Mouse (Mus musculus) embryonic stem cell, embryonic (primary cell): ENCODE results near the gene Fbxl20.
"Not testable (repeated sequence)": the region's sequence is repeated elsewhere in the genome, so short reads cannot be mapped to it uniquely, and the experiment has no call there.

Source experiments
- CTCF ChIA-PET, 4 experiments: fragments of 300-600 bp in 2 of 4; fragments of 350-600 bp in 2 of 4; sonication (Branson Sonifier 250); formaldehyde crosslinking; loops; one replicate each; lab custom pipeline; 2022; ENCODE audit warnings: inconsistent platforms in 2 of 4; lab: Charles Lee
- POLR2A ChIA-PET, 4 experiments: fragments of 300-600 bp in 2 of 4; fragments of 350-600 bp in 2 of 4; sonication (Branson Sonifier 250); formaldehyde crosslinking; loops; one replicate each; lab custom pipeline; 2022; ENCODE audit warnings: antibody characterized with exemption in 4 of 4, inconsistent platforms in 1 of 4; lab: Charles Lee

The Fbxl20 gene

GRCm38 (mm10) chr11:98149786-98150624, at the start of gene Fbxl20:
Gene Fbxl20, minus strand, starts transcription at chr11:98150403.
- ChIA-PET CTCF (interaction anchor here (0.6 to 1.0 kb wide), 6 partner anchors 13 to 244 kb away, joined by 3 to 14 read pairs (median 6); no protein-coding TSS in a partner anchor), POLR2A (interaction anchor here in 3 of 4 experiments (0.6 to 4.0 kb wide), 75 partner anchors 8 to 681 kb away, joined by 3 to 24 read pairs (median 4); partner anchors contain the start of genes Rpl19 (in 3 of the 3), Cdk12 (in 2 of the 3), Fbxo47 (in 2 of the 3) and Rpl23 (in 2 of the 3))

- ChIA-PET POLR2A (interaction anchor here in 3 of 4 experiments (0.6 to 6.3 kb wide), 13 partner anchors 9 to 135 kb away, joined by 3 to 85 read pairs (median 5); partner anchors contain the start of genes Cdk12 (in 3 of the 3) and Fbxl20 (in 2 of the 3)), CTCF (interaction anchor here in 1 of 4 experiments (0.5 kb wide), 1 partner anchor 158 kb away, joined by 5 read pairs; no protein-coding TSS in a partner anchor)
Observed at GRCm38 (mm10) chr11:98192901-98193805, 43.0 kb upstream of the Fbxl20 start, which contains the start of gene Med1. Gene Med1, minus strand, starts transcription at chr11:98193293.

GRCm38 (mm10) chr11:98190820-98191219, 40.6 kb upstream of the Fbxl20 start:
- ChIA-PET POLR2A (interaction anchor here in 2 of 4 experiments (1.3 to 6.3 kb wide), 6 partner anchors 8 to 41 kb away, joined by 3 to 85 read pairs (median 11); partner anchors contain the start of genes Cdk12 (in 2 of the 2) and Fbxl20 (in 1 of the 2)), CTCF (interaction anchor here in 1 of 4 experiments (0.6 kb wide), 1 partner anchor 195 kb away, joined by 3 read pairs; no protein-coding TSS in a partner anchor)

GRCm38 (mm10) chr11:98187640-98188395, 37.6 kb upstream of the Fbxl20 start:
- CTCF ChIA-PET: interaction anchor here in 2 of 4 experiments (0.6 to 0.7 kb wide), 2 partner anchors 170 to 396 kb away, joined by 3 to 7 read pairs; partner anchors contain the start of gene Stard3 (in 1 of the 2)
- POLR2A ChIA-PET: interaction anchor here in 2 of 4 experiments (1.7 to 6.3 kb wide), 2 partner anchors 9 to 15 kb away, joined by 5 to 85 read pairs; partner anchors contain the start of gene Cdk12 (in 1 of the 2)

- POLR2A ChIA-PET: interaction anchor here in 2 of 4 experiments (1.1 to 6.7 kb wide), 8 partner anchors 9 to 38 kb away, joined by 3 to 31 read pairs (median 8); partner anchors contain the start of genes Fbxl20 (in 2 of the 2), Cdk12 (in 1 of the 2) and Med1 (in 1 of the 2)
- CTCF ChIA-PET: not testable (repeated sequence)
Observed at GRCm38 (mm10) chr11:98182149-98182548, 31.9 kb upstream of the Fbxl20 start.

GRCm38 (mm10) chr11:98168400-98168799, 18.2 kb upstream of the Fbxl20 start:
- POLR2A ChIA-PET: interaction anchor here in 1 of 4 experiments (0.6 to 2.5 kb wide), 8 partner anchors 10 to 56 kb away, joined by 3 to 9 read pairs (median 4); partner anchors contain the start of genes Cdk12 and Fbxl20
- CTCF ChIA-PET: no interaction called here

- ChIA-PET POLR2A (interaction anchor here in 1 of 4 experiments (0.6 kb wide), 1 partner anchor 26 kb away, joined by 3 read pairs; no protein-coding TSS in a partner anchor), CTCF (no interaction called here)
Observed at GRCm38 (mm10) chr11:98155094-98155493, 4.9 kb upstream of the Fbxl20 start.

- ChIA-PET CTCF (interaction anchor here (0.6 to 1.0 kb wide), 5 partner anchors 12 to 148 kb away, joined by 3 to 14 read pairs (median 7); no protein-coding TSS in a partner anchor), POLR2A (interaction anchor here (0.6 to 4.0 kb wide), 61 partner anchors 8 to 571 kb away, joined by 3 to 24 read pairs (median 4); partner anchors contain the start of genes Cdk12 (in 3 of the 4), Rpl19 (in 3 of the 4), Fbxo47 (in 2 of the 4) and Rpl23 (in 2 of the 4))
Observed at GRCm38 (mm10) chr11:98150625-98151156, 488 bp upstream of the Fbxl20 start.

- POLR2A ChIA-PET: interaction anchor here (0.6 to 4.0 kb wide), 45 partner anchors 9 to 911 kb away, joined by 3 to 24 read pairs (median 4); partner anchors contain the start of genes Rpl19 (in 2 of the 4), Cdk12 (in 1 of the 4), Fbxo47 (in 1 of the 4) and Rpl23 (in 1 of the 4)
- CTCF ChIA-PET: interaction anchor here in 1 of 4 experiments (0.7 kb wide), 1 partner anchor 223 kb away, joined by 3 read pairs; no protein-coding TSS in a partner anchor
Observed at GRCm38 (mm10) chr11:98149304-98149750, 876 bp downstream of the Fbxl20 start.

- ChIA-PET CTCF (interaction anchor here in 1 of 4 experiments (0.7 kb wide), 1 partner anchor 224 kb away, joined by 3 read pairs; no protein-coding TSS in a partner anchor), POLR2A (interaction anchor here (0.6 to 4.0 kb wide), 35 partner anchors 8 to 912 kb away, joined by 3 to 24 read pairs (median 3); partner anchors contain the start of genes Cdk12 (in 1 of the 4), Rpl19 (in 1 of the 4) and Stac2 (in 1 of the 4))
Observed at GRCm38 (mm10) chr11:98148551-98149301, 1.5 kb downstream of the Fbxl20 start.

GRCm38 (mm10) chr11:98145856-98146255, 4.3 kb downstream of the Fbxl20 start:
- POLR2A ChIA-PET: interaction anchor here in 3 of 4 experiments (0.6 to 2.4 kb wide), 12 partner anchors 12 to 569 kb away, joined by 3 to 7 read pairs (median 4); no protein-coding TSS in a partner anchor
- CTCF ChIA-PET: interaction anchor here in 2 of 4 experiments (0.6 to 0.7 kb wide), 2 partner anchors 115 to 975 kb away, joined by 3 read pairs; no protein-coding TSS in a partner anchor

GRCm38 (mm10) chr11:98142545-98142944, 7.7 kb downstream of the Fbxl20 start:
- ChIA-PET CTCF (interaction anchor here in 1 of 4 experiments (0.6 kb wide), 1 partner anchor 276 kb away, joined by 4 read pairs; no protein-coding TSS in a partner anchor), POLR2A (interaction anchor here in 2 of 4 experiments (1.1 to 1.4 kb wide), 4 partner anchors 13 to 68 kb away, joined by 3 to 4 read pairs (median 3); no protein-coding TSS in a partner anchor)

GRCm38 (mm10) chr11:98138894-98139293, 11.3 kb downstream of the Fbxl20 start:
- POLR2A ChIA-PET: interaction anchor here in 2 of 4 experiments (0.6 to 4.6 kb wide), 5 partner anchors 10 to 793 kb away, joined by 3 to 21 read pairs (median 3); partner anchors contain the start of gene Fbxl20 (in 1 of the 2)
- CTCF ChIA-PET: interaction anchor here in 2 of 4 experiments (0.5 to 0.6 kb wide), 3 partner anchors 184 to 522 kb away, joined by 3 to 4 read pairs (median 4); no protein-coding TSS in a partner anchor

- ChIA-PET CTCF (interaction anchor here in 2 of 4 experiments (0.6 to 0.7 kb wide), 2 partner anchors 9 to 204 kb away, joined by 3 to 5 read pairs; no protein-coding TSS in a partner anchor), POLR2A (interaction anchor here (0.8 to 4.6 kb wide), 7 partner anchors 9 to 108 kb away, joined by 3 to 21 read pairs (median 4); partner anchors contain the start of gene Fbxl20 (in 2 of the 4))
Observed at GRCm38 (mm10) chr11:98137836-98138235, 12.4 kb downstream of the Fbxl20 start.
